Mouse (Mus musculus): ENCODE results near the gene Krt23.

Krt23 gene

DNA sequence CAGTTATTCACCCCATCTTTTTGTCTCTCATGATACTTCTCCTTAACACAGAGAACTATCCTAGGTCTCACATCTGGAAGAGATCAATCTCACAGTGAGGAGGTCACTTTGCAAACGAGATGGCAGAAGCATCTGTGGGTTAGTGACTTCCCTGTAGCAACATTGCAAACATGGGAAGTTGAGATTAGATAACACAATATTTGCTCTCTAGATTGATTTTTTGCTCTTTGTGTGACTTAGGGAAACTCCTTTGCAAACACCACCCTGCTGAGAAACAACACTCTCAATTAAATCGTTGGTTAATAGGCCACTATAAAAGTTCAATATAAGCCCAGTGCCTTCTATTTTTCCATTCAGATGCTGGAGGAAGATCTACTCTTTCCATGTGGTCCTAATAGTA is 44.2 kb downstream of the Krt23 start:
- no peak for DNase-seq

DNA sequence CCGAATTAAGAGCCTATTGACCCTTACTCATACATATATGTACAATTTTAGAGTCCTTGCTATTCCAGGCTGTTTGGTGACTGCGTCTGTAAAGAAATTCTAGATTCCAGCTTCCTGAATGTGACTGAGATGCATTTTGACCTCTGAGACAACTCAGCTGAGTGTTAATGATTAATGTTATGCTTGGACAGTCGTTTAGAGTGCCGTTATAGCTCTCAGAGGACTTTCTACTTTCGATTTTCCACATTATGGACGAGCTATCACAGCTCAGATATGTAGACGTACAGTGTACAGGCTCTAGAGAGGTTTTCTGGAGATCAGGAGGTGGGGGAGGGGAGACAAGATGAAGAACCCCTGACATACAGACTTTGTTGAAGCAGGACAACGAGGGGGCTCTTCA is 51.7 kb downstream of the Krt23 start:
- DNase-seq, result no peak

DNA sequence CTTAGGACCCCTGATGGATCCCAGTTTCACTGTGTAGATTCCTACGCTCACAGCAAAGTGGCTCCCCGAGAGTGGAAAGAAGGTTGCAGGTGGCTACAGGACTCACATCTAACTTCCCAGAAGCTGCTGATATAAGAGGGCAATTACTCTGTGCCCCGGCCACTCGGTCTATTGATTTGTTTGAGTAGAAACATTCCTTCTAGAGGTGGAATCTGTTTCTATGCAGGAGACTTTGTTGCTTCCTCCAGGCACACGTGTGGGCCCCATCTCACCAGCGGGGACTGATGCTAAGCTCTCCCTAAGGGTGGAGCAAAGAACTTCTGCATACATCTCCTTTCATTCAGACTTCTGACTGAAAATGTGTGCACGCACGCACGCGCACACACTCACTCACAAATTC is 53.5 kb downstream of the Krt23 start:
- DNase-seq, result no peak

DNA sequence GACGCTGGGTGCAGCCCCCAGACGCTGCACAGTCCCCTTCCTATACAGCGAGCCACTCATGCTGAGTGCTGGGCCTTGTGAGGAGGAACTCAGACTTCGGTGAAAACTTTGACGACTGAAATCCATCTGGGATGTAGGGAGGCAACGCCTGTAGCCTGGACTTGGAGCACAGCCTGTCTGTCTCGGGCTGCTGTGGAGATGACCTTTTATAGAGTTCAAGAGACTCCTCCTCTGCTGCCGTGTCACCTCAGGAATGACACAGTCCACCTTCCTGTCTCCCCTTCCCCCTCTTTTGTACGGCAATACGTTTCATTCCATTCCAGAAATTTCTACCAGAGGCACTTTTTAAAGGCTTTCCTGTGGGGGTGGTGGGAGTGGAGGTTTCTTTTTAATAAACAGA is 55.0 kb downstream of the Krt23 start, which contains the start of gene Krt20:
Gene Krt20, minus strand, starts transcription at position 179 of the 400 bp plus-strand sequence.
- no peak for DNase-seq

DNA sequence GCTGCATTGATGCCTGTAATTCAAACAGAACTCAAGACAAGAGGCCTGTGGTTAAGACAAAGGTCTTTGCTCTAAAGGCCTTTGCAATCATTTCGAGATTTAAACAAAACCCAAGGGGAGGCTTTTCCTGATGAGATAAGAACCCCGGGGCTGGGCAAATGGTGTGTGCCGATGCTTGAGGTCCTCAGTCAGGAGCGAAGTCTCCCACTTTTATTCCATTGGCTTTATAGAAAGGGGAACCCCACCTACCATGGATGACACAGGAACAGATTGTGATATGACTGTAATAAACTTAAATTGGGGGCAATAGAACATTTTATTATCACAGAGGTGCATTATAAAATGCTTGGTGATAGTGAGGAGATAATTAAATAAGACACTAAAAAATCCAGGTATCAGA is 56.3 kb downstream of the Krt23 start:
- DNase-seq, result no peak

DNA sequence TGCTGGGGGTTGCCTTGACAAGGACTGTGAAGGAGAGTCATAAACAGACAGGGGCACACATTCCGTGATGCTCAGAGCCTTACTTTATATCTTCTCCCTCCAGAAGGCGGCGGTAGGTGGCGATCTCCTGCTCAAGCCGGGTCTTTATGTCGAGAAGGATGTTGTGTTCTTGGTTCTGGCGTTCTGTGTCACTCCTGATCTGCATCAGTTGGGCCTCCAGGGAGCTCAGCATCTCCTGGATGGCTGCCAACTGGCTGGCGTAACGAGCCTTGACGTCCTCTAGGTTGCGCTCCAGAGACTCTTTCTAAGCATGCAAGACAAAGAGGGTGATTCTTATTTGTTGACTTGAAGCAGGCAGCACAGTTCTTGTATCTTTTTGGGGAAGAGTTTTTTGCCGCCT is 62.3 kb downstream of the Krt23 start:
- no peak for DNase-seq

Measured in lung, postnatal 14 days (tissue).